Mouse (Mus musculus): ENCODE data around the gene Map2k6. TPM values are rescaled to one million over a fixed set of nuclear protein-coding genes. Genes with fewer than 3 reads are reported as not detected.

The Map2k6 gene
- polyA plus RNA-seq, 1 experiment from 2014 or later = 4.7 TPM

DNA sequence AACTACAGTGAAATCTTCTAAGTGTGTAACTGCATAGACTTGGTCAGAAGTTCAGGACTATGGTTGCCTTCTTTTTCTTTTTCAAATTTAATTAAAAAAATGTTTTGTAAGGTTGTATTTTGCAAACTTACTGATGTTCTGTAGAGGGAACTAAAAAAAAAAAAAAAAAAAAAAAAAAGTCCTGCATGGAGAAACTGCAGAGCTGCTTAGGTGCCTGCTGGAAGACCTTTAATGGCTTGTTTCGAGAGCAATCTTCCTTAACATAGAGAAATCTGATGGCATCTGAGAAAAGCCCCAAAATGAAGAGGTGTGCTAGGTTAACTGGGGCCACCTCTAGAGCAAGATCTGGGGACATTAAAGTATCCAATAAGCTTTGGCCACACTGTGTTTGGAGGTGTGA, 1.4 kb downstream of the Map2k6 start:
- ATAC-seq (no peak), DNase-seq (ENCODE audit: low spot score) (no peak)
- H3K4me2 ChIP-seq (replicated peaks; ENCODE audit: low read depth, low read length) = peak overlapping the region; percentile 61; the same call in 1 of the 2 replicates
- no peaks in the 10 kb centered on the region for H3K36me3 ChIP-seq (ENCODE audit: insufficient read depth, low read length)
- H3K9me3 ChIP-seq (ENCODE audit: low read length) = no peaks in the 10 kb centered on the region
- H3K4me3 ChIP-seq (ENCODE audit: low read depth, low read length) = no peak overlapping the region
- TF ChIP-seq CTCF (IDR thresholded peaks at IDR 0.05) (no peak), EP300 (IDR thresholded peaks at IDR 0.05) (no peak)
- 41% methylated on average over 1 of the region's 1 CpGs for WGBS
- H3K27me3 ChIP-seq (replicated peaks; ENCODE audit: insufficient read depth, low read length) = no peaks in the 10 kb centered on the region
- H3K4me1 ChIP-seq (ENCODE audit: insufficient read depth, low read depth, low read length) = peaks cover 3% of the 10 kb centered on the region; the same call in 1 of the 2 replicates
- H3K9ac ChIP-seq (replicated peaks; ENCODE audit: low read depth) = no peak overlapping the region
- H3K27ac ChIP-seq (ENCODE audit: low read length) = no peak overlapping the region

DNA sequence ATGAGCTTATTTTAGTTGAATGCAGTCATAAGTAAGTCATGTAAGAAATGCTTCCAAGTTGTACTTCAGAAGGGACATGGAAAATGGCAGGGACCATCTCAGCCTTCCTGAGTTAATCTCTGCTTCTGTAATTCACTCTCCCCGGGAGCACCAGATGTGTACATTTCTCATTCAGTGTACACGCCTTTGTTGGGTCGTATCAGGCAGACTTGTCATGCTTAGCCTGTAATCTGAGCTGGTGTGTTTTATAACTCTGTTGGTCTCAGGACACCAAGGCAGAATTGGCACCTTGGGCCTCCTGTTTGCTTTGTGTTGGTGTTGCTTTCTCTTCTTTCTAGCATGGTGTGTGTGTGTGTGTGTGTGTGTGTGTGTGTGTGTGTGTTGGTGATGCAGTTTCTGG, 3.7 kb downstream of the Map2k6 start:
- WGBS = 21% methylated on average over 3 of the region's 3 CpGs
- Histone ChIP-seq H3K4me3 (ENCODE audit: low read depth, low read length) (no peak overlapping the region), H3K9me3 (ENCODE audit: low read length) (no peaks in the 10 kb centered on the region), H3K27ac (ENCODE audit: low read length) (peak overlapping the region; percentile 49; the same call in 1 of the 2 replicates), H3K36me3 (ENCODE audit: insufficient read depth, low read length) (no peaks in the 10 kb centered on the region), H3K9ac (replicated peaks; ENCODE audit: low read depth) (no peak overlapping the region), H3K4me1 (ENCODE audit: insufficient read depth, low read depth, low read length) (peaks cover 3% of the 10 kb centered on the region; the same call in 1 of the 2 replicates), H3K4me2 (replicated peaks; ENCODE audit: low read depth, low read length) (no peak overlapping the region), H3K27me3 (replicated peaks; ENCODE audit: insufficient read depth, low read length) (no peaks in the 10 kb centered on the region)
- ATAC-seq (no peak), DNase-seq (ENCODE audit: low spot score) (no peak)
- TF ChIP-seq CTCF (IDR thresholded peaks at IDR 0.05) (no peak), EP300 (IDR thresholded peaks at IDR 0.05) (no peak)

DNA sequence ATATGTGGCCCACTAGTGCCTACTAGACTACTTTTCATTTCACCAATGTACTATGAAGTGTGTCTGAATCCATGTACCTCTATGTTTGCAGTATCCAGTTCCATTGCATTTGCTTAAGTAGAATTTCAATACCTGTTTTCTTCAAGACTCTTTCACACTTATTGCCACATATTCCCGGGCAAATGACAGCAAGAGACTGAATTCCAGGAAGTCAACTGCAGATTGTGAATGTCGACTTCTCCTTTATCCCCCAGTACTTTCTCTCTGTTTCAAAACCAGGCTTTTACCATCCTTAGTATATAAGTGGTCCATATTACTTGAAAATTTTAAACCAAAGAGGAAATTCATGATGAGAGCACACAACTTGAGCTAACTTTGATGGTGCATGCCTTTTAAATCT, 4.7 kb downstream of the Map2k6 start:
- Histone ChIP-seq H3K9me3 (ENCODE audit: low read length) (no peaks in the 10 kb centered on the region), H3K27ac (ENCODE audit: low read length) (no peak overlapping the region), H3K4me2 (replicated peaks; ENCODE audit: low read depth, low read length) (no peak overlapping the region), H3K36me3 (ENCODE audit: insufficient read depth, low read length) (no peaks in the 10 kb centered on the region), H3K9ac (replicated peaks; ENCODE audit: low read depth) (no peak overlapping the region), H3K27me3 (replicated peaks; ENCODE audit: insufficient read depth, low read length) (no peaks in the 10 kb centered on the region), H3K4me3 (ENCODE audit: low read depth, low read length) (no peak overlapping the region), H3K4me1 (ENCODE audit: insufficient read depth, low read depth, low read length) (peaks cover 3% of the 10 kb centered on the region; the same call in 1 of the 2 replicates)
- ATAC-seq (no peak), DNase-seq (ENCODE audit: low spot score) (no peak)
- WGBS = 44% methylated on average over 2 of the region's 2 CpGs
- no peak for TF ChIP-seq EP300 (IDR thresholded peaks at IDR 0.05)
- no peak for TF ChIP-seq CTCF (IDR thresholded peaks at IDR 0.05)

DNA sequence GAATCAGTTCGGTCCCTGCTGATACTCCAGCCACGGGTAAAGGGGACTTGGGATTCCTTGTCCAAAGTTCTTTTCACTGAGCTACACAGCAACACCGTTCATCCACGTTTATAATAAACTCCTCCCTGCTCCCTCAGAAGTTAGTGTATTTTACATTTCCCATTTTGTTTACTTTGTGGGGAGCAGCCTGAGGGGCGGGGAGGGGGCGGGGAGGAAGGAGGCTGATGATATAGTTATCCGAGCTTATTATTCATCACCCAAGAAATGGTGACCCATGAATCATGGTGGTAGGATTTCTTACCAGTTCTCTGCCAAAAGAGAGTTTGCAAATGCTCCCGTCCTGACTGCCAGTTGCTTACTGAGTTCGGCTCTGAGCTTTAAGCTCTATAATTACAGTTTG, 6.7 kb downstream of the Map2k6 start:
- H3K4me1 ChIP-seq (ENCODE audit: insufficient read depth, low read depth, low read length) = no peaks in the 10 kb centered on the region; the same call in 1 of the 2 replicates
- no peaks in the 10 kb centered on the region for H3K36me3 ChIP-seq (ENCODE audit: insufficient read depth, low read length)
- no peak overlapping the region for H3K9ac ChIP-seq (replicated peaks; ENCODE audit: low read depth)
- TF ChIP-seq CTCF (IDR thresholded peaks at IDR 0.05) = no peak
- TF ChIP-seq EP300 (IDR thresholded peaks at IDR 0.05) = no peak
- ATAC-seq (peak; percentile 37), DNase-seq (ENCODE audit: low spot score) (peak; percentile 49)
- H3K27ac ChIP-seq (ENCODE audit: low read length) = no peak overlapping the region
- H3K4me2 ChIP-seq (replicated peaks; ENCODE audit: low read depth, low read length) = peak overlapping the region; percentile 22
- no peak overlapping the region for H3K4me3 ChIP-seq (ENCODE audit: low read depth, low read length)
- no peaks in the 10 kb centered on the region for H3K9me3 ChIP-seq (ENCODE audit: low read length)
- H3K27me3 ChIP-seq (replicated peaks; ENCODE audit: insufficient read depth, low read length) = no peaks in the 10 kb centered on the region
- WGBS = 35% methylated on average over 9 of the region's 9 CpGs

DNA sequence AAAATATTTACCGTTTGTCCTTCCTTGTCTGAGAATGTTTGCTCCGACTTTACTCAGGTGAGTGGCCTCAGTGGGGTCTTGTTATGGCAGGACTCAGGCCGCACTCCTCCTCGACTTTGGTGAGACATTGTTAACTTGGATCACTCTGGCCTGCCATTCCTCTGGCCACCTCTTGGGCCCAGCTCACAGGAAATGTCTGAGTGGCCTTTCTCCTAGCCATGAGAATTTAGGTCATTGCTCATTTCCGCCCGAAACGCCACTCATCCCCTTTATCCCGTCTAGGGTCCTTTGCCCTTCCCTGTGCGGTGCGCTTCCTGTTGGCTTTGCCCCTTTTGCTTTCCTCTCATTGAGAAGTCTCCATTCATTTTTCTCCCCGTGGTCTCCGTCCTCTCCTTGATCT, 10.2 kb downstream of the Map2k6 start:
- Histone ChIP-seq H3K27me3 (replicated peaks; ENCODE audit: insufficient read depth, low read length) (no peaks in the 10 kb centered on the region), H3K9ac (replicated peaks; ENCODE audit: low read depth) (no peak overlapping the region), H3K36me3 (ENCODE audit: insufficient read depth, low read length) (no peaks in the 10 kb centered on the region), H3K4me3 (ENCODE audit: low read depth, low read length) (no peak overlapping the region), H3K4me1 (ENCODE audit: insufficient read depth, low read depth, low read length) (no peaks in the 10 kb centered on the region; the same call in 1 of the 2 replicates), H3K27ac (ENCODE audit: low read length) (no peak overlapping the region), H3K4me2 (replicated peaks; ENCODE audit: low read depth, low read length) (no peak overlapping the region), H3K9me3 (ENCODE audit: low read length) (no peaks in the 10 kb centered on the region)
- TF ChIP-seq EP300 (IDR thresholded peaks at IDR 0.05) (no peak), CTCF (IDR thresholded peaks at IDR 0.05) (peak; percentile 42)
- DNase-seq (ENCODE audit: low spot score) (no peak), ATAC-seq (peak; percentile 26; the same call in 1 of the 2 replicates)
- 79% methylated on average over 12 of the region's 12 CpGs for WGBS

DNA sequence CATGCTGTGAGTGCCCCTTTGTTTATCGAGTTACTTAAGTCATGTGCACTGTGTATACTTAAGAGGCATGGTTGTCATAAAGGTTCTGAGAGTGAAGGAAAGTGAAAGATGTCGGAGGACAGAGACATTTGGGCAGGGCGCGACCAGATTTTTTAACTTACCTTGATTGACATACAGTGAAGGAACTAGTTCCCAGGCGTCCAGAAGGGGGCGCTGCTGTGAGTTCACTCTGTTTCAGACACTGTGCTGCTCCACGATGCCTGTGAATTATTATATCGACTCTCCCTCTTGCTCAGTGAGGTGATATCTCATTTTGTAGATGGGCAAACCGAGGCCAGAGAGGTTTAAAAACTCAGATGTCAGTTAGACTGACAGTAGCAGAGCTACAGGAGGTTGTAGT, 10.9 kb downstream of the Map2k6 start:
- H3K4me1 ChIP-seq (ENCODE audit: insufficient read depth, low read depth, low read length) = no peaks in the 10 kb centered on the region; the same call in 1 of the 2 replicates
- H3K9me3 ChIP-seq (ENCODE audit: low read length) = no peaks in the 10 kb centered on the region
- H3K4me2 ChIP-seq (replicated peaks; ENCODE audit: low read depth, low read length) = no peak overlapping the region
- H3K27ac ChIP-seq (ENCODE audit: low read length) = no peak overlapping the region
- WGBS = 71% methylated on average over 9 of the region's 9 CpGs
- H3K9ac ChIP-seq (replicated peaks; ENCODE audit: low read depth) = no peak overlapping the region
- H3K4me3 ChIP-seq (ENCODE audit: low read depth, low read length) = no peak overlapping the region
- ATAC-seq (no peak), DNase-seq (ENCODE audit: low spot score) (no peak)
- H3K36me3 ChIP-seq (ENCODE audit: insufficient read depth, low read length) = no peaks in the 10 kb centered on the region
- no peak for TF ChIP-seq EP300 (IDR thresholded peaks at IDR 0.05)
- TF ChIP-seq CTCF (IDR thresholded peaks at IDR 0.05) = peak; percentile 58
- no peaks in the 10 kb centered on the region for H3K27me3 ChIP-seq (replicated peaks; ENCODE audit: insufficient read depth, low read length)

DNA sequence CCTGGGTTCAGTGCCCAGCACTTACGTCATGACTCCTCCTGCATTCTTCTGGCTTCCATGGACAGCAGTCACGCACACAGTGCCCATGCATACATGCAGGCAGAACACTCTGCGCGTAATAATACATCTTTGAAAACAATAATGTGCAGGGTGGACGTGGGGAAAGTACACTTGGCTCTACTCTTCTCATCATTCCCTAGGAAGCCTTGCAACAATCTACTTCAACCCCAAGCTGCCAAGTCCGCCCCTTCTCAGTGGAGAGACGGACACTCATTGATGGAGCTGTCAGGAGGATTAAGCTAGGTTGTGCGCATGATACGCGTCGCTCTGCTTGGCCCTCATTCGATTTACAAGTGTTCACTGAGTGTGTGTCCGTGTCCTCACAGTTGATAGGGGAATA, 12.7 kb downstream of the Map2k6 start:
- no peak for ATAC-seq
- no peaks in the 10 kb centered on the region for H3K36me3 ChIP-seq (ENCODE audit: insufficient read depth, low read length)
- no peaks in the 10 kb centered on the region for H3K27me3 ChIP-seq (replicated peaks; ENCODE audit: insufficient read depth, low read length)
- H3K4me2 ChIP-seq (replicated peaks; ENCODE audit: low read depth, low read length) = no peak overlapping the region
- no peaks in the 10 kb centered on the region for H3K9me3 ChIP-seq (ENCODE audit: low read length)
- no peak for DNase-seq (ENCODE audit: low spot score)
- H3K4me3 ChIP-seq (ENCODE audit: low read depth, low read length) = no peak overlapping the region
- no peak overlapping the region for H3K27ac ChIP-seq (ENCODE audit: low read length)
- 93% methylated on average over 13 of the region's 13 CpGs for WGBS
- H3K9ac ChIP-seq (replicated peaks; ENCODE audit: low read depth) = no peak overlapping the region
- no peaks in the 10 kb centered on the region for H3K4me1 ChIP-seq (ENCODE audit: insufficient read depth, low read depth, low read length)
- TF ChIP-seq CTCF (IDR thresholded peaks at IDR 0.05) (no peak), EP300 (IDR thresholded peaks at IDR 0.05) (no peak)
